Mouse (Mus musculus): Measurements from ENCODE around the gene Bmp2k.
A peak's percentile ranks its signal among the peaks of the same experiment; 100 is the strongest.

Bmp2k gene

DNA sequence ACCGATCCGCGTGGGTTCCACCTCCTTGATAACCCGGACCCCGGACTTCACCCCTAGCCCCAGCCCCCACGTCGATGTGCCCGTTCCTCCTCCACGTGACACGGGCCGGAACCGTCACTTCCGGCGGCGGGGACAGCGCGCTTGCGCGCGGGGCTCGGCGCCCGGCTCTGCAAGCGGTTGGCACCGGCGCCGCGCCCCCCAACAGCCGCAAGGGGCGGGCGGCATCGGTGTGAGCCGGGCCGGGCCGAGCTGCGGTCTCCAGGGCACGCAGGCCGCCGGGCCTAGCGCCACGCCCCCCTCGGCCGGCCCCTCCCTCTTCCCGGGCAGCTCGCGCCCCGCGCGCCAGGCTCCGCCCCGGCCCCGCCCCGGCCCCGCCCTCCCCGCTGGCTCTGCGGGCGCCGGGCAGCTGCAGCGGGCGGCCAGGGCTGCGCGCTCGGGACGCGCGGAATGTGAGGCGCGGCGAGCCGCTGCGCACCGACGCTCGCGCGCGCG lies at the start of gene Bmp2k:
Gene Bmp2k (plus strand): TSS at position 380 of the 492 bp plus-strand sequence.
- peak; percentile 91 for DNase-seq (ENCODE audit: low read depth, low spot score)

DNA sequence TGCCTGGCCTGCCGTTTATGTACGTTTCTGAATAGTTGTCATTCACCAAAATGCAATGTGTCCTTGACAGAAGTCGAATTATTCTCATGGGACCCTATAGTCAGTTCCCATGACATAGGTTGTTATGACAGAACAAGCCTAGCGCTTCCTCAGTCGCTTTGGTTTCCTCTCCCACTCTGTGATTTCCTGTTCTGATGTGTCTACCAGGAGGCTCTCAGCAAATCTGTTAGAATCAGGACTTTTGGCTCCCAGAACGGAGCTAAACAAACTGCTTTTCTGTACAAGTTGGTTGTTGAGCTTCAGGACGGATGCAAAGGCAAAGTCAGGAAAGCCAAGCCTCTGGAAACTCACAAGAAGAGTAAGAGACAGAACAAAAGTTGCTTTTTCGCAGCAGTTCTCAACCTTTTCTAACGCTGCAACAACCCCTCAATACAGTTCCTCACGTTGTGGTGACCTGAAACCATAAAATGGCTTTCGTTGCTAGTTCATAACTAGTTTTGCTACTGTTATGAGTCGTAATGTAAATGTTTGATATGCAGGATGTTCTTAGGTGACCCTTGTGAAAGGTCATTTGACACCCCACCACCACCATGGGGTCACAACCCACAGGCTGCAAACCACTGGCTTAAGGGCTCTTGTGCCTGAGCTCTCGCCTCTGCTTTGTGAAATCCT lies 48.5 kb upstream of the Bmp2k start:
- peak; percentile 6 for DNase-seq (ENCODE audit: low read depth, low spot score)

GRCm38 (mm10) chr5:96949839-96950666 lies 47.4 kb upstream of the Bmp2k start:
- DNase-seq (ENCODE audit: low read depth, low spot score) = no peak

DNA sequence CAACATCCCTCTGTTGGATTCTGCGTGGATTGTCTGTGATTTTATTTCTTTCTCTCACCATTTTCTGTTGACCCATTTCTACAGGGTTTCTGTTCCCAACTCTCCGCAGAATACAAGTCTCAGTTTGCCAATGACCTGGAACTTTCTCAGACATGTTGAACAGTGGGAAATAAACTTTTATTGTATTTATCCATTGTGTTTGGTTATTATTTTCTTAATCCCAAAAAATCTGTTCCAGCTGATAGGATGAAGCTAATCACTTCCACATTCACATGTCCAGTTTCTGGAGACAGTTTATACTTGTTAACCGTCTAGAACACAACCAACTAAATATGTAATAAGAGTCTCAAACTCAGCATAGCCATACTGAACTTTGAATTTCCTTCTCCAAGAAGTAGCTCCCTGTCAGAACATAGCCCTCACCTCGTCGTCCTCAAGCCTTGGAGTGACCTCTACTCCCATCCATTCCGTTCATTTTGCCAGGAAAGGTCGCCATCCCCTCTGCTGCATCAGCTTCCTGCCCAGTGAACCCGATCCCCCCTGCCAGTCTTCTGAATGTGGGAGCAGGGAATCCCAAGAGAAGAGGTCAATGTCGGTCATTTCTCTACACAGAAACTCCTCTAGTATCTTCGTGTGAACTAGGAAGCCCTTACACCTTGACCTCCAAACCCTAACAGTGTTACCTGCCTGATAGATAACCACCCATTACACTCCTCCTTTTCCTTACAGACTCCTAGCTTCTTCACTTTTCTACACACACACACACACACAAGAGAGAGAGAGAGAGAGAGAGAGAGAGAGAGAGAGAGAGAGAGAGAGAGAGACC lies 46.6 kb upstream of the Bmp2k start:
- no peak for DNase-seq (ENCODE audit: low read depth, low spot score)

GRCm38 (mm10) chr5:96951493-96952105 lies 45.9 kb upstream of the Bmp2k start:
- DNase-seq (ENCODE audit: low read depth, low spot score) = no peak

- no peak for DNase-seq (ENCODE audit: low read depth, low spot score)
Measured at GRCm38 (mm10) chr5:96954040-96954439, 43.4 kb upstream of the Bmp2k start.

- DNase-seq (ENCODE audit: low read depth, low spot score) = no peak
Measured at GRCm38 (mm10) chr5:96954466-96955027, 42.9 kb upstream of the Bmp2k start.

- no peak for DNase-seq (ENCODE audit: low read depth, low spot score)
Measured at GRCm38 (mm10) chr5:96956926-96957325, 40.6 kb upstream of the Bmp2k start.

- no peak for DNase-seq (ENCODE audit: low read depth, low spot score)
Measured at GRCm38 (mm10) chr5:96961122-96961521, 36.4 kb upstream of the Bmp2k start.

DNA sequence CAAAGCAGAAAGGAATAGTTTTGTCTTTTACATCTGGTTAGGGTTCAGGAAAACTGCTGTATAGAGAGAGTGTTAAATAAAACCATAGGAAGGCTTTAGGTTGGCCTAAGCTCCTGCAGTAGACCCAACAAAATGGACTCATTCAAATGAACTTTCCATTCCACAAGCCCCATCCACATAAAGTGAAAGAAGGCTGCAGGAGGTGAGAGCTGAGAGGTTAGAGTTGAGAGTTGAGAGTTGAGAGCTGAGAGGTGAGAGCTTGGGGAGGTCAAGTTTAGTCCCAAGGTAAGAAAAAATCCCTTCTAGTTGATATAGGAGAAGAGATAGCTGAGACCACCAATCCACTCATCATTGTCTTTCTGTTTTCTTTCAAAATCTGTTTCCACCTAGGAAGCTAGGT lies 35.6 kb upstream of the Bmp2k start:
- peak; percentile 4 for DNase-seq (ENCODE audit: low read depth, low spot score)

- DNase-seq (ENCODE audit: low read depth, low spot score) = peak; percentile 29
Measured at GRCm38 (mm10) chr5:96962252-96962933, 35.1 kb upstream of the Bmp2k start.

GRCm38 (mm10) chr5:96962934-96963301 lies 34.6 kb upstream of the Bmp2k start:
- peak; percentile 54 for DNase-seq (ENCODE audit: low read depth, low spot score)

- peak; percentile 59 for DNase-seq (ENCODE audit: low read depth, low spot score)
Measured at GRCm38 (mm10) chr5:96964062-96965028, 33.1 kb upstream of the Bmp2k start.

GRCm38 (mm10) chr5:96965029-96965403 lies 32.5 kb upstream of the Bmp2k start:
- DNase-seq (ENCODE audit: low read depth, low spot score) = no peak

- no peak for DNase-seq (ENCODE audit: low read depth, low spot score)
Measured at GRCm38 (mm10) chr5:96965503-96965902, 32.0 kb upstream of the Bmp2k start.

DNA sequence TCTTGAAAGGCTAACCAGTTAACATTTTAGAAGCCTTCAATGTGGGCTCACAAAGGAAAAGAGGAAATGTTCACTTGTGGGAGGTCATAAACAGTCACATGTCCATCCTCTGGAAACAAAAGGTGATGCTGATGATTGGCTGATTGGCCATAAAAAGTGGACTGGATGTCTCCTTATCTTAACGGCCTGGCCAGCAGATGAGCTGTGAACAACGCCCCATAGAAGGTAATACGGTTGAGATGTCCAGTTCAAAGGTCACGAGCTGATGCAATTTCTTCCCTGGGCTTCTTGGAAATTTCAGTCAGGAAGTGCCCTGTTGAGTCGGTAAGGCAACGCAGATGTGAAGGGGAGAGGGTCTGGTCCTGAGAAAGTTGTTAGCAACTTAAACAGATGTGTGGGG lies 28.9 kb upstream of the Bmp2k start:
- DNase-seq (ENCODE audit: low read depth, low spot score) = no peak

- DNase-seq (ENCODE audit: low read depth, low spot score) = no peak
Measured at GRCm38 (mm10) chr5:96969032-96969431, 28.5 kb upstream of the Bmp2k start.

DNA sequence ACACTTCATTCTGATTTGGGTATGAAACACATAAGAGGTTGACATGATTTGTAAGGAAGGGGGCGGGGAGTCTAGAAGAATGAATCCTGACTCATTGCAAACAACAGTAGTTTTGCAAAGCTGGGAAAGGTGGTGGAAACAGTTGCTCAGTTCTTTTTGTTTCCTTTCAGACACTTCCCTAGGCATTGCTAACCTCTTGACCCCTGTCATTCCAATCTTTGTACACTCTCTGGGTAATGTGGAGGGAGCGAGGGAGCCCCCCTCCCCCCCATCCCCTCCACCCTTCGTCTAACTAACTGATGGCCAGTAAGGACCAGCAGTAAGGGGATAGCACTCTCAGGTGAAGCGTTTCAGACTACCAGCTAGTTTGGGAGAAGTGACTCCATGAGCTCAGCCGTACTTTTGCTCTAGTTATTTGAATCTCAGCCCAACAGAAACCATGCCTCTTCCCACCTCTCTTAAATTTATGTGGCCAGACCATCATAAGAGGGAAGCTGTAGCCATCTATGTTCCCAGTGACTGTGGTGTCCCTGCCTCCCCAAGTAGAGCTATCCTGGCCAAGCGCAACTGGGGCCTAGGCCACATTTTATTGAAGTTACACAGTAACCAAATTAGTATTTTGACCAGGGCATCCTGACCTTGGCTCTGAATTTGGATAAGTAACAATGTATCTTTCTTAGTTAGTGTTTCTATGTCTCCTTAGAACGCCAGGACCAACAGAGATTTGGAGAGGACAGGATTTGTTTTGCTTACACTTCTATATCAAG lies 27.6 kb upstream of the Bmp2k start:
- DNase-seq (ENCODE audit: low read depth, low spot score) = no peak

DNA sequence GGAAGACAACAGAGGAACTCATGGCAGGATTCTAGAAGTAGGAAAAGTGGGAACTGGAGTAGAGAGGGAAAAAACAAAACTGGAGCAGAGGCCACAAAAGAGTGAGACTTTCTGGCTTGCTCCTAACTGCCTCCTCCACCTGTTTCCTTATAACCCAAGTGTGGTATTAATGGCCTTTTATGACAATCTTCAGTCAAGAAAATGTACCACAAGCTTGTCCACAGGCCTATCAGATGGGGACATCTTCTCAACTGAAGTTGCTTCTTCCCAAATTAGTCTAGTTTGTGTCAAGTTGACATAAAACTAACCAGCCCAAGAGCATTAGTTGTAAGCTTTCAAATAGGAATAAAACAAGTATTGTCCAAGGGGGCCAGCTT lies 27.0 kb upstream of the Bmp2k start:
- no peak for DNase-seq (ENCODE audit: low read depth, low spot score)
